ENCODE assay signal across 18 mouse cellular contexts in the genomic region with DNA sequence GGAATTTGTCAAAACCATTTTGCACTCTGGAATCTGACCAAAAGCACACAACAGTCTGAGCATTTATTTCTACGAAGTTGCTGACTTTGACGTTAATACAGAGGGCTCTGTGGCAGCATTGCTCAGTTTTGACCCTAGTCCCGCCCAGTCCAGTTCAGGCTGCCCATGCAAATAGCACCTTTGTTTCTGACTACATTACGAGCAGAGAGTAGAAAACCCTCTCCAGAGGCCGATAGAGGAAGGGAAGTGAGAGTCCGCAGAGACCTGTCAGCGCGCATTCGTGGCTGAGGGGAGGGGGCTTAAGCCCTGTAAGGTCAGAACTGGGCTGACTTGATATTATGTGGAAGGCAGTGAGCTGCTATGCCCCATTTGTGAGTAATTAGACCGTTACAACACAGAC.
DNase-seq lines count a peak whose midpoint lies in the region; ATAC-seq and TF ChIP-seq lines count a peak whose summit lies in the region.
"Had no signal": no experiment of that assay in that cellular context is flagged by ENCODE, and none has a peak within 500 bp of the region (broad histone marks: within the 10 kb centered on the region; RNA-seq: fewer than 3 reads in every experiment).

No protein-coding gene starts in this region.

- no peaks in the 10 kb centered on the region for H3K36me3 ChIP-seq in lung, postnatal 0 days (ENCODE audit: insufficient read depth, low read length)
- H3K36me3 ChIP-seq in kidney, postnatal 0 days (ENCODE audit: insufficient read depth, low read length): no peaks in the 10 kb centered on the region

- ATAC-seq in lung, postnatal 0 days: no peak
- no peak for ATAC-seq in kidney, postnatal 0 days (replicated peaks; ENCODE audit: low FRiP score, low read depth)
- ATAC-seq: forebrain, postnatal 0 days; inflammation-experienced regulatory T-cells, adult 6 months; midbrain, embryonic 15.5 days had no signal

- TF ChIP-seq EP300 in lung, postnatal 0 days (IDR thresholded peaks at IDR 0.05): no peak

- 83% methylated on average over 10 of the region's 10 CpGs for WGBS in lung, postnatal 0 days
- 68% methylated on average over 10 of the region's 10 CpGs for WGBS in kidney, postnatal 0 days

- H3K27me3 ChIP-seq in lung, postnatal 0 days (replicated peaks; ENCODE audit: insufficient read depth, low read length): no peaks in the 10 kb centered on the region
- H3K27me3 ChIP-seq in kidney, postnatal 0 days (ENCODE audit: insufficient read depth, low read length): no peaks in the 10 kb centered on the region
- H3K27me3 ChIP-seq: embryonic facial prominence, embryonic 12.5 days; midbrain, embryonic 15.5 days had no signal

- H3K4me3 ChIP-seq in lung, postnatal 0 days (ENCODE audit: low read depth, low read length): no peak overlapping the region
- no peak overlapping the region for H3K4me3 ChIP-seq in kidney, postnatal 0 days (replicated peaks; ENCODE audit: low read depth, low read length)
- H3K4me3 ChIP-seq: embryonic facial prominence, embryonic 12.5 days; layer of hippocampus, adult 2 months; midbrain, embryonic 15.5 days had no signal

- TF ChIP-seq CTCF in lung, postnatal 0 days (IDR thresholded peaks at IDR 0.05): no peak
- TF ChIP-seq CTCF in kidney, postnatal 0 days (IDR thresholded peaks at IDR 0.05; ENCODE audit: low read depth): no peak

- H3K27ac ChIP-seq in lung, postnatal 0 days (ENCODE audit: low read length): 0 out of 2 replicates have a peak overlapping the region, but pooled peaks have one; percentile 4
- peak overlapping the region; percentile 43 for H3K27ac ChIP-seq in kidney, postnatal 0 days
- H3K27ac ChIP-seq: embryonic facial prominence, embryonic 12.5 days; layer of hippocampus, adult 2 months; midbrain, embryonic 15.5 days had no signal

- no peak overlapping the region for H3K9ac ChIP-seq in lung, postnatal 0 days (replicated peaks; ENCODE audit: low read depth)
- no peak overlapping the region for H3K9ac ChIP-seq in kidney, postnatal 0 days (ENCODE audit: low read depth, low read length)
- H3K9ac ChIP-seq: embryonic facial prominence, embryonic 12.5 days; forebrain, postnatal 0 days; midbrain, embryonic 15.5 days had no signal

- no peak for DNase-seq in lung, postnatal 0 days (ENCODE audit: low spot score)
- DNase-seq in lung, postnatal 36 days: no peak
- peak; percentile 32 for DNase-seq in fibroblast of lung, adult 2 months (ENCODE audit: low read depth)
- no peak for DNase-seq in kidney, postnatal 0 days (ENCODE audit: low spot score)
- no peak for DNase-seq in spleen, adult 18-20 months
- no peak for DNase-seq in left cerebral cortex, adult 18-20 months (ENCODE audit: low spot score in 2 of 2)
- no peak for DNase-seq in right cerebral cortex, postnatal 25 days
- DNase-seq: adrenal gland, adult 8-10 months; cerebellum, adult 11-12 months; cerebellum, postnatal 25 days; forebrain, postnatal 0 days; heart, adult 18-20 months; lung, adult 2 months had no signal

- H3K4me1 ChIP-seq in lung, postnatal 0 days (ENCODE audit: insufficient read depth, low read depth, low read length): peaks cover 2% of the 10 kb centered on the region; the same call in 1 of the 2 replicates
- peaks cover 4% of the 10 kb centered on the region; the same call in 1 of the 2 replicates for H3K4me1 ChIP-seq in kidney, postnatal 0 days (replicated peaks; ENCODE audit: insufficient read depth, low read length)
- H3K4me1 ChIP-seq: midbrain, embryonic 15.5 days had no signal

- H3K4me2 ChIP-seq in lung, postnatal 0 days (replicated peaks; ENCODE audit: low read depth, low read length): no peak overlapping the region
- H3K4me2 ChIP-seq in kidney, postnatal 0 days (ENCODE audit: low read length): no peak overlapping the region
- H3K4me2 ChIP-seq: embryonic facial prominence, embryonic 12.5 days; midbrain, embryonic 15.5 days had no signal

- no peaks in the 10 kb centered on the region for H3K9me3 ChIP-seq in lung, postnatal 0 days (ENCODE audit: low read length)
- H3K9me3 ChIP-seq in kidney, postnatal 0 days (replicated peaks; ENCODE audit: low read length): no peaks in the 10 kb centered on the region
- H3K9me3 ChIP-seq: embryonic facial prominence, embryonic 12.5 days; G1E; midbrain, embryonic 15.5 days had no signal
